Mouse (Mus musculus): ENCODE results near the gene Chn2. TPM values are rescaled to one million over a fixed set of nuclear protein-coding genes. Genes with fewer than 3 reads are reported as not detected.
"Not testable (repeated sequence)": the region's sequence is repeated elsewhere in the genome, so short reads cannot be mapped to it uniquely, and the experiment has no call there.

The Chn2 gene
- polyA plus RNA-seq, 1 experiment from 2014 or later: 13.4 TPM

GRCm38 (mm10) chr6:54175473-54176215, 136.3 kb downstream of the Chn2 start:
- Histone ChIP-seq H3K9me3 (no peaks in the 10 kb centered on the region), H3K27me3 (ENCODE audit: insufficient read depth, poor library complexity, severe bottlenecking) (no peaks in the 10 kb centered on the region), H3K4me1 (replicated peaks) (peaks cover 13% of the 10 kb centered on the region), H3K4me3 (no peak overlapping the region), H3K27ac (no peak overlapping the region), H3K36me3 (no peaks in the 10 kb centered on the region)
- WGBS: 82% methylated on average over 8 of the region's 8 CpGs
- DNase-seq (ENCODE audit: low spot score): no peak

- H3K27ac ChIP-seq; H3K9me3 ChIP-seq; H3K27me3 ChIP-seq (ENCODE audit: insufficient read depth, poor library complexity, severe bottlenecking); H3K4me1 ChIP-seq (replicated peaks); H3K36me3 ChIP-seq; H3K4me3 ChIP-seq; DNase-seq (ENCODE audit: low spot score): not testable (repeated sequence)
- 91% methylated on average over 6 of the region's 6 CpGs for WGBS
Observed at GRCm38 (mm10) chr6:54177081-54177480, 137.7 kb downstream of the Chn2 start.

- no peak for DNase-seq (ENCODE audit: low spot score)
- no peaks in the 10 kb centered on the region for H3K9me3 ChIP-seq
- H3K27me3 ChIP-seq (ENCODE audit: insufficient read depth, poor library complexity, severe bottlenecking): no peaks in the 10 kb centered on the region
- H3K4me3 ChIP-seq: no peak overlapping the region
- peaks cover 7% of the 10 kb centered on the region for H3K4me1 ChIP-seq (replicated peaks)
- H3K27ac ChIP-seq: no peak overlapping the region
- H3K36me3 ChIP-seq: no peaks in the 10 kb centered on the region
- whole genome bisulfite sequencing: 71% methylated on average over 1 of the region's 1 CpGs
Observed at GRCm38 (mm10) chr6:54179056-54179873, 139.9 kb downstream of the Chn2 start.

GRCm38 (mm10) chr6:54179874-54180212, 140.5 kb downstream of the Chn2 start:
- DNase-seq (ENCODE audit: low spot score): no peak
- Histone ChIP-seq H3K27ac (no peak overlapping the region), H3K4me3 (no peak overlapping the region), H3K27me3 (ENCODE audit: insufficient read depth, poor library complexity, severe bottlenecking) (no peaks in the 10 kb centered on the region), H3K9me3 (no peaks in the 10 kb centered on the region), H3K36me3 (no peaks in the 10 kb centered on the region), H3K4me1 (replicated peaks) (peaks cover 9% of the 10 kb centered on the region)
- WGBS: 90% methylated on average over 6 of the region's 6 CpGs

GRCm38 (mm10) chr6:54183825-54184578, 144.6 kb downstream of the Chn2 start:
- Histone ChIP-seq H3K36me3 (no peaks in the 10 kb centered on the region), H3K4me3 (no peak overlapping the region), H3K27ac (0 out of 2 replicates have a peak overlapping the region, but pooled peaks have one; percentile 30), H3K27me3 (ENCODE audit: insufficient read depth, poor library complexity, severe bottlenecking) (no peaks in the 10 kb centered on the region), H3K4me1 (replicated peaks) (peaks cover 9% of the 10 kb centered on the region), H3K9me3 (no peaks in the 10 kb centered on the region)
- no peak for DNase-seq (ENCODE audit: low spot score)
- 59% methylated on average over 14 of the region's 14 CpGs for WGBS

- peaks cover 2% of the 10 kb centered on the region for H3K27me3 ChIP-seq (ENCODE audit: insufficient read depth, poor library complexity, severe bottlenecking)
- no peaks in the 10 kb centered on the region; the same call in 1 of the 2 replicates for H3K9me3 ChIP-seq
- H3K36me3 ChIP-seq: no peaks in the 10 kb centered on the region
- no peak overlapping the region for H3K27ac ChIP-seq
- peaks cover 5% of the 10 kb centered on the region; the same call in 1 of the 2 replicates for H3K4me1 ChIP-seq (replicated peaks)
- H3K4me3 ChIP-seq: no peak overlapping the region
- WGBS: 62% methylated on average over 7 of the region's 7 CpGs
- no peak for DNase-seq (ENCODE audit: low spot score)
Observed at GRCm38 (mm10) chr6:54193631-54194305, 154.4 kb downstream of the Chn2 start.

DNA sequence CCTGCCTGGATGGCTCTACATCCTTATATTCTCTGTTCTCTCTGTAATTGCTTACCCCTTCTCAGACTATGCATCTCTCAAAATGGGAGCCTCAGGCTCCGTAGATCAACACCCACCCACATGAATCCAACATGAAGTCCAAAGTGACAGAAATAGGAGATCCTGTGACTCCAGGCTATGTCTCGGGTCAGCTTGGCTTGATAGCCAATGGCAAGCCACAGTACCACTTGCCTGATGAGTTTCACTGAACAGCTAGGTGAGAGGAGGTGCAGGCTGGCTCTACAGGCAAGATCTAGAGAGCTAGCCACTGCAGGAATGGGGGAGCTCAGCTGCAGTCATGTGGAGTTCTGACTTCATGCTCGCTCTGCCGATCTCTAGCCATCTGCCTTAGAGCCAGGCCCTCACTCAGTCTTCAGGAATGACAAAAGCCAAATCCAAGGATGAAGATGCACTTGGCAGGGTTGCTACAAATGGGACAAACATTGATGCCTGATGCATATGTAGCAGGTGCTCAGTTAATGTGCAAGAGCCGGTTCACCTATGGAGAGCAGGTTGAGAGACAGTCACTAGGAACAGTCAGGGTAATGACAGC, 158.6 kb downstream of the Chn2 start:
- H3K27me3 ChIP-seq (ENCODE audit: insufficient read depth, poor library complexity, severe bottlenecking): peaks cover 5% of the 10 kb centered on the region
- WGBS: 92% methylated on average over 5 of the region's 5 CpGs
- DNase-seq (ENCODE audit: low spot score): no peak
- no peaks in the 10 kb centered on the region for H3K9me3 ChIP-seq
- no peak overlapping the region for H3K4me3 ChIP-seq
- peaks cover 24% of the 10 kb centered on the region for H3K4me1 ChIP-seq (replicated peaks)
- H3K27ac ChIP-seq: no peak overlapping the region
- H3K36me3 ChIP-seq: no peaks in the 10 kb centered on the region

GRCm38 (mm10) chr6:54199516-54199915, 160.2 kb downstream of the Chn2 start:
- Histone ChIP-seq H3K4me1 (replicated peaks) (peaks cover 19% of the 10 kb centered on the region), H3K9me3 (no peaks in the 10 kb centered on the region), H3K27me3 (ENCODE audit: insufficient read depth, poor library complexity, severe bottlenecking) (peaks cover 5% of the 10 kb centered on the region), H3K4me3 (no peak overlapping the region), H3K27ac (no peak overlapping the region), H3K36me3 (no peaks in the 10 kb centered on the region)
- DNase-seq (ENCODE audit: low spot score): no peak
- WGBS: 41% methylated on average over 4 of the region's 4 CpGs

DNA sequence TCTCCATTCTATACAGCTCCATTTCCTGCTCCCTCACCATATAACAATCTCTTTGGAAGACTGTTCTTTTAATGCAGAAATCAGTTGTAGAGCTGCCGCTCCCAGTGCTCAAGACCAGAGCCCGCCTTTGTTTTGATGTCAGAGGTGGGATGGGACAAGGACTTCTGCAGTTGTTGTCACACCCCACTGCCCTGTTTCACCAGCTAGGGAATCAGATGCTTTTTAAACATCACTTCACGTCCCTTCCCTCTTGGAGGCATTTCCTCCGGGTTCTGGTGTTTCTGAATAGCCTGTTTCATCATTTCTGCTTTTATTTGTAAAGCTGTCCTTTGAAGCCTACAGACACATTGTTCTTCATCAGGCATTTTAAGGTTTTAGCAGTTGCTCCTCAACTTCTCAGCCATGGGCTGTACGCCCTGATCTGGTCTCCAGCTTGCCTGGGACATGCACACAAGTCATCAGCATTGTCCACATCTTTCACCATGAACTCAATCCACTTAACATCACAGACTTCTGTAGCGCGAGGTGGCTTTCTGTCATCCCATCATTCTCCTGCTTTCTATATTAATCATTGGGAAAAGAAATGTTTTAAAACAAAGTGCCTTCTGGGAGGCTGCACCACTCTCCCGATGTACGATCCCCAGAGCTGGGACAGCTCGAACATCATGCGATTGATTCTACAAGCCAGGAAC, 160.8 kb downstream of the Chn2 start:
- Histone ChIP-seq H3K9me3 (no peaks in the 10 kb centered on the region), H3K4me1 (replicated peaks) (peaks cover 24% of the 10 kb centered on the region), H3K27ac (peak overlapping the region; percentile 59), H3K27me3 (ENCODE audit: insufficient read depth, poor library complexity, severe bottlenecking) (peaks cover 5% of the 10 kb centered on the region), H3K36me3 (no peaks in the 10 kb centered on the region), H3K4me3 (no peak overlapping the region; the same call in 1 of the 2 replicates)
- DNase-seq (ENCODE audit: low spot score): no peak
- WGBS: 60% methylated on average over 11 of the region's 11 CpGs

DNA sequence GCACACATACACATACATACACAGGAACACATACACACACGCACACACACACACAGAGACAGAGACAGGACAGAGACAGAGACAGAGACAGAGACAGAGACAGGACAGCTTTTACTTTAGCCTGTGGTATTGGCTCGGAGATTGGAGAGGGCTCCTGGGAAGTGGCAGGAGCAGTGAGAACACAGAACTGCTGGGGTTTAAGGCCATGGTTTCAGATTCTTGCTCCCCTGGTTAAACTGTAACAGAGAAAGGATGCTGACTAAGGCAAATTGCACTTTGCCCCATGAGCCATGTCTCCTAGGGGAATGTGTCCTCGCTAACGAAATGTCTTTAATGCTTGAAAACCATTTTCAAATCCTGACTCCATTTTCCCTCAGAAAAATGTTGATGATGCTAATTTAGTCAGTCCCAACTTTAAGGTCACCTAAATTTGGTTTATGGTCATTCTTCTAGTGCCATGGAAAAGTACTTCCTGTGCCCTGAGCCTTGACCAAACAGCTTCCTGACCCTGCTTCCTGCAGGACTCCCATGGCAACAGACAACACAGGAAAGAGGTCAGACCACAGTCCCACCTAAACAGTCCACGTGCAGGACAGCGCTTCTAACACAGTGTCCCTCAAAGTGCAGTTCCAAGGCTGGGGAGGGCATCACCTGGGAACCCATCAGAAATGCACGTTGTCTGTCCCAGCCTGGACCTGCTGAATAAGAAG, 163.1 kb downstream of the Chn2 start:
- DNase-seq (ENCODE audit: low spot score): no peak
- WGBS: 79% methylated on average over 7 of the region's 7 CpGs
- no peaks in the 10 kb centered on the region for H3K9me3 ChIP-seq
- no peak overlapping the region for H3K4me3 ChIP-seq
- no peaks in the 10 kb centered on the region for H3K36me3 ChIP-seq
- peak overlapping the region; percentile 35; the same call in 1 of the 2 replicates for H3K27ac ChIP-seq
- peaks cover 5% of the 10 kb centered on the region for H3K27me3 ChIP-seq (ENCODE audit: insufficient read depth, poor library complexity, severe bottlenecking)
- peaks cover 39% of the 10 kb centered on the region for H3K4me1 ChIP-seq (replicated peaks)

GRCm38 (mm10) chr6:54203316-54203715, 164.0 kb downstream of the Chn2 start:
- WGBS: 89% methylated on average over 2 of the region's 2 CpGs

More at GRCm38 (mm10) chr6:54203316-54203715, 164.0 kb downstream of the Chn2 start:
- Histone ChIP-seq H3K4me3 (no peak overlapping the region), H3K9me3 (no peaks in the 10 kb centered on the region), H3K36me3 (no peaks in the 10 kb centered on the region), H3K4me1 (replicated peaks) (peaks cover 39% of the 10 kb centered on the region), H3K27ac (no peak overlapping the region; the same call in 1 of the 2 replicates), H3K27me3 (ENCODE audit: insufficient read depth, poor library complexity, severe bottlenecking) (peaks cover 5% of the 10 kb centered on the region)
- DNase-seq (ENCODE audit: low spot score): no peak
